Mouse (Mus musculus) stomach, postnatal 0 days (tissue): Measurements from ENCODE around the gene 4931414P19Rik.
A peak's percentile ranks its signal among the peaks of the same experiment; 100 is the strongest.

Experiments
- CTCF ChIP-seq: IDR thresholded peaks from 2 replicates; pipeline ENCODE4 v1.5.1; 2016; ENCODE audit warnings: antibody characterized with exemption, low read depth, mild to moderate bottlenecking, moderate library complexity
- EP300 ChIP-seq: optimal IDR thresholded peaks from 2 replicates; pipeline ENCODE3; 2016; ENCODE audit warnings: antibody characterized with exemption

DNA sequence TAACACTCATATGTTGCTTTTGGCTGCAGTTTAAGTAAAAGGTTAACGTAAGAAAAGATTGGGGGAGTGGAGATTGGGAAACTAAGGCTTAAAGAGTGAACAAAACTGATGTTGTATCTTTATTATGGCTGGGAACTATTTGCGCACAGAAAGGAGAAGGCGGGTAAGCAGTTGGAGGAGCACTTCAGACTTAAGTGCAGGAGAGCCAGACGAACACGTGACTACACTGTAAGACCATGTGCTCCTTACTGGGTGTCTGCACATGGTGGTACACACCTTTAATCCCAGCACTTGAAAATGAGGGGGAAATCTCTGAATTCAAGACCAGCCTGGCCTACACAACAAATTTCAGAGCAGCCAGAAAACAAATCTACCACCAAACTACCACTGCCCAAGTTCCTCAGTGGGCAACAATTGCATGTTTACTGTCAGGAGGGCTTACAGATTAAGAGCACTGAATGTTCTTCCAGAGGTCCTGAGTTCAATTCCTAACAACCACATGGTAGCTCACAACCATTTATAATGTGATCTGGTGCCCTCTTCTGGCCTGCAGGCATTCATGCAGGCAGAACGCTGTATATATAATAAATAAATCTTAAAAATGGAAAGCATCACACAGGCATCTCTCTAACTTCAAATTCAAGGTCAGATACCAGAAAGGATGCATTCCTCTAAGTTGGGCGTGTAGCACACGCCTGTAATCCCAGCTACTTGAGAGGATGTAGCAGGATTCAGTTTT is 41.3 kb upstream of the 4931414P19Rik start:
- peak; percentile 67 for TF ChIP-seq CTCF
- no peak for TF ChIP-seq EP300
